Mouse (Mus musculus) naive thymus-derived CD4-positive, alpha-beta T cell, adult 5 months (primary cell): ENCODE measurements around the gene Rnf6. TPM values are rescaled to one million over a fixed set of nuclear protein-coding genes. Genes with fewer than 3 reads are reported as not detected.

Experiments
- polyA plus RNA-seq: library from polyadenylated mRNA; unstranded; fragments of 100-300 nt; shearing (Covaris generic); gene quantifications from one replicate; pipeline ENCODE4 v1.2.1, GENCODE M21; 2017

The Rnf6 gene
- 80.4 TPM for polyA plus RNA-seq

DNA sequence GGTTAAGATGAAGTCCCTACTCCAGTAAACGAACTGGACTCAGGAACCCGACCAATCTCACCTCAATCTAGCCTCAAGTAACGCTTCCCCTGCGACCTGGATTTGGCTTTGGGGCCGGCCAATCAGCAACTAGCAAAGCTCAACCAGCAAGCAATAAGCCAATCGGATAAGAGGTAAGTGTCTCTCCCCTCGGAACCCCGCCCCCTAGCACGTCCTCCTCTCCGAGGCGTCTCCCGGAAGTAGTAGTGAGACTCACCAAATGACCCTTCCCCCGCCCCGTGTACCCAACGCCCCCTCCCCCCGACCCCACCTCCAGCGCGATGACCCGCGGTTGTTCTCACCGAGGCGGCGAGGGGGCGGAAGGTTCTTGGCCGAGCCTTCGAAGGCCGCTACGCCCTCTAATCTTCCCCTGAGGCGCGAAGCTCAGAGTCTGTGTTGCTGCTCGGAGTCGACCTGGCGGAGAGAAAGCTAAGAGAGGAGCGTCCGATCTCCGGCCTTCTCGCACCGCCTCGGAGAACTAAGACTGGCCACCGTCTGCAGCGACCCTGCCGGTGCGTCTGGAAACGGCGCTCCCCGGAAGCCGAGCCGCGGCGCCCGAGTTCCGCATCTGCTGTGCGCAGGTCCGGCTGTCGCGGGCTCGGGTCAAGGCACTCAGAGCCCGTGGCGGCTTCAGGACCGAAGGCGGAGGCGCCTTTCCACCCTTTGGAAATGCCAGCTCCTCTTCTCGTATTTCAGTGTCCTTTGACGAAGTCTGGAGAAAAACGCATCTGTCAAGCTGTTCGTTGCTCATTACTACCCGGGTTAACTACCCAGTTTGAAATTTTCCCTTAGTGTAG is at the start of gene Rnf6:
Rnf6 (minus strand) TSS at position 677 of the 836 bp plus-strand sequence.

DNA sequence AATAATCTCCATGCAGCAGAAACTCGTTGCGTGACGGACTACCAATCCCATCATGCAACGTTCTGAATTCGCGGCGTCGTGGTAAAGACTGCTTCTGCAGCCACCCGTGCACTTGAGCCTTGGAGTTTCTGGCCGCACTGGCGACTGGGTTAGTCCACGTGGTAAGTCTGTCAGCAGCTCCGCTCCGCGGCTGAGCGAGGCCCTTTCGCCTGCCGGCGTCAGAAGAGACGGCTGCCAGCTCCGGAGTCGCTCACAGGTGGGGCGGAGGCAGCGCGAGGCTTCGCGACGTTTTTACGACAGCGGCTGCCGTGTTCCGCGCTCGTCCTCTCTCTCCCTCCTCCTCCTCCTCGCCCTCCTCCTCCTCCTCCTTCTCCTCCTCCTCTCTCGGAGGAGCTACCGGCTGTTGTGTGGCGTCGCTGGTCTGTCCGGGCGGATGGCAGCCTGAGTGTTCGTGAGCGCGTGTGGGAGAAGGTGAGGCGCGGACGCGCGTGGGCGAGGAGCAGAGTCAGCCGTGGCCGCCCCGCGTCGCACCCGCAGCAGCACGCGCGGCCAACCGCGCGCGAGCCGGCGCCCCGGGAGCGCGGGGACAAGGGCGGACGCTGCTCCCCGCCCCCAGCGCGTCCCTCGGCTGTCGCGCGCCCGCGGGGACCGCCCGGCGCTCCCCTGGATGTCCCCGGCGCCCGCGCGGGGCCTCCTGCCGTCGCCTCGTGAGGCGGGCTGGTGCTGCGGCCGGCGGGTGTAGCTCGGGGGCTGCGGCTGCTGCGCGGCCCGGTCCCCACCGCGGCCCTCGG is 9.7 kb upstream of the Rnf6 start, which contains the start of gene Cdk8:
Cdk8 (plus strand) TSS at position 367 of the 791 bp plus-strand sequence.

DNA sequence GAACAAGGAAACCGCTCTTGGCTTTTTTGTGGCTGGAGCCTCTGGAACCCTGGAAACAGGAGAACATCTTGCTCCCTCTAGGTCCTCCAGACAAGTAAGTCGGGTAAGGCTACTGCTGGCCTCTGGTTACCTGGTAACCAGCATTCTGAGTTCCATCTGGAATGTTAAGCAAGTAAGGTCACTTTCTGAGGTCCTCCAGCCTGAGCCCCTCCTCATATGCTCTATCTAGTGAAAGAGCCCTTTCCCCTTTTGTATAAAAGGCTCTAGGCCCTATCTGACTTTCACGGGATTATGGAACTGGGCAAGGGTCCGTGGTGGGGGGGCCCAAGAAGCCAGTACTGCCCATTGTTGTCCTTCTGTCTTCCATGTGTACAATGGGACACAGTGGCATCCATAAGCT is 36.2 kb downstream of the Rnf6 start, which contains the start of gene 1700001J03Rik:
1700001J03Rik (minus strand) TSS at position 101 of the 400 bp plus-strand sequence.

DNA sequence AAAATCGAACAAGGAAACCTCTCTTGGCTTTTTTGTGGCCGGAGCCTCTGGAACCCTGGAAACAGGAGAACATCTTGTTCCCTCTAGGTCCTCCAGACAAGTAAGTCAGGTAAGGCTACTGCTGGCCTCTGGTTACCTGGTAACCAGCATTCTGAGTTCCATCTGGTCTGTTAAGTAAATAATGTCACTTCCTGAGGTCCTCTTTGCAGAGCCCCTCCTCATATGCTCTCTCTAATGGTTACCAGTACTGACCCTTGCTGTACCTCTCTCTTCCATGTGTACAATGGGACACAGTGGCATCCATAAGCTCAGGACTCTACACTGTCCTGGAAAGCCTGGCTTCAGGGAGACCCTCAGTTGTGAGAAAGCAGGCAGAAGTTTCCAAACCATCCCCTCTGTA is 50.7 kb downstream of the Rnf6 start, which contains the start of gene Gm6309:
Gm6309 (minus strand) TSS at position 101 of the 400 bp plus-strand sequence.

DNA sequence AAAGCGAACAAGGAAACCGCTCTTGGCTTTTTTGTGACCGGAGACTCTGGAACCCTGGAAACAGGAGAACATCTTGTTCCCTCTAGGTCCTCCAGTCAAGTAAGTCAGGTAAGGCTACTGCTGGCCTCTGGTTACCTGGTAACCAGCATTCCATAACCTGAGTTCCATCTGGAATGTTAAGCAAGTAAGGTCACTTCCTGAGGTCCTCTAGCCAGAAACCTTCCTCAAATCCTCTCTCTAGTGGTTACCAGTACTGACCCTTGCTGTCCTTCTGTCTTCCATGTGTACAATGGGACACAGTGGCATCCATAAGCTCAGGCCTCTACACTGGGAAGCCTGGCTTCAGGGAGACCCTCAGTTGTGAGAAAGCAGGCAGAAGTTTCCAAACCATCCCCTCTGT is 60.9 kb downstream of the Rnf6 start, which contains the start of gene Gm5565:
Gm5565 (minus strand) TSS at position 101 of the 400 bp plus-strand sequence.

Other genes with a start within 250 kb of the Rnf6 start
- gene Cyp3a25, start 211.9 kb downstream of the Rnf6 start, polyA plus RNA-seq, result not detected
- not detected for gene Cyp3a59, start 142.3 kb downstream of the Rnf6 start, polyA plus RNA-seq
- gene Gm5565, start 61.0 kb downstream of the Rnf6 start, polyA plus RNA-seq, result not detected
- gene Gm6309, start 50.8 kb downstream of the Rnf6 start, polyA plus RNA-seq, result not detected
- gene 1700001J03Rik, start 36.3 kb downstream of the Rnf6 start, polyA plus RNA-seq, result not detected
- 15.9 TPM for gene Cdk8, start 9.7 kb upstream of the Rnf6 start, polyA plus RNA-seq
- not detected for gene Wasf3, start 163.4 kb upstream of the Rnf6 start, polyA plus RNA-seq